Mouse (Mus musculus) layer of hippocampus, adult 9-10 months (tissue): ENCODE measurements at regions not wholly inside any gene's neighbourhood (a gene's known extent, or its start where the extent isn't known, plus 50 kb on each side); places are given as distances from the start of the nearest gene placed in this dataset.

ENCODE experiments used
- DNase-seq: peaks from one replicate; pipeline ENCODE4 v3.0.0; 2022; ENCODE audit warnings: low spot score

- DNase-seq = no peak
These were observed 1239.3 kb upstream of the A1bg start for GRCm38 (mm10) chr15:62161975-62162647.

GRCm38 (mm10) chr15:62161061-62161460, 1238.2 kb upstream of the A1bg start:
- DNase-seq = no peak

GRCm38 (mm10) chr15:62158875-62159675, 1236.3 kb upstream of the A1bg start:
- no peak for DNase-seq

GRCm38 (mm10) chr15:62157200-62158033, 1234.6 kb upstream of the A1bg start:
- no peak for DNase-seq

- no peak for DNase-seq
These were observed 1230.4 kb upstream of the A1bg start for GRCm38 (mm10) chr15:62153222-62153621.

GRCm38 (mm10) chr15:62152133-62152532, 1229.3 kb upstream of the A1bg start:
- DNase-seq = no peak

GRCm38 (mm10) chr15:62151690-62152089, 1228.9 kb upstream of the A1bg start:
- no peak for DNase-seq

- no peak for DNase-seq
These were observed 1227.5 kb upstream of the A1bg start for GRCm38 (mm10) chr15:62150296-62150695.

GRCm38 (mm10) chr15:62148680-62149237, 1225.9 kb upstream of the A1bg start:
- no peak for DNase-seq

- no peak for DNase-seq
These were observed 1224.6 kb upstream of the A1bg start for GRCm38 (mm10) chr15:62147343-62147953.

GRCm38 (mm10) chr15:62145643-62146285, 1223.0 kb upstream of the A1bg start:
- no peak for DNase-seq

- DNase-seq = no peak
These were observed 1222.2 kb upstream of the A1bg start for GRCm38 (mm10) chr15:62144776-62145564.

- DNase-seq = no peak
These were observed 1217.0 kb upstream of the A1bg start for GRCm38 (mm10) chr15:62139859-62140258.

GRCm38 (mm10) chr15:62139192-62139591, 1216.4 kb upstream of the A1bg start:
- no peak for DNase-seq

- no peak for DNase-seq
These were observed 1215.9 kb upstream of the A1bg start for GRCm38 (mm10) chr15:62138701-62139100.

GRCm38 (mm10) chr15:62136932-62137594, 1214.3 kb upstream of the A1bg start:
- no peak for DNase-seq

GRCm38 (mm10) chr15:62134835-62135234, 1212.0 kb upstream of the A1bg start:
- no peak for DNase-seq

- DNase-seq = no peak
These were observed 1211.5 kb upstream of the A1bg start for GRCm38 (mm10) chr15:62134308-62134707.

- DNase-seq = no peak
These were observed 1210.1 kb upstream of the A1bg start for GRCm38 (mm10) chr15:62132895-62133294.

- no peak for DNase-seq
These were observed 1208.9 kb upstream of the A1bg start for GRCm38 (mm10) chr15:62131686-62132085.
